Mouse (Mus musculus): ENCODE measurements around the gene Mfap3. TPM values are rescaled to one million over a fixed set of nuclear protein-coding genes. Genes with fewer than 3 reads are reported as not detected.

Mfap3 gene
- 10 to 100 TPM; 13.3 to 13.7 TPM for total RNA-seq (2021)

- peak; percentile 78 for DNase-seq (ENCODE audit: low spot score)
- intact Hi-C loops (cut with DNase I), result no loop called here
Measured at GRCm38 (mm10) chr11:57518091-57518750, at the start of gene Mfap3, which contains the start of gene Fam114a2. Gene Mfap3 (plus strand): TSS chr11:57518664. Gene Fam114a2 (minus strand): TSS chr11:57518617.

- intact Hi-C loops (cut with DNase I), result loop anchor here (10.0 kb wide), 1 partner anchor 154 kb away; no protein-coding TSS in a partner anchor
- DNase-seq (ENCODE audit: low spot score), result no peak
Measured at GRCm38 (mm10) chr11:57468706-57469105, 49.8 kb upstream of the Mfap3 start.

GRCm38 (mm10) chr11:57470056-57470455 lies 48.4 kb upstream of the Mfap3 start:
- DNase-seq (ENCODE audit: low spot score), result no peak
- intact Hi-C loops (cut with DNase I), result no loop called here

- intact Hi-C loops (cut with DNase I), result no loop called here
- no peak for DNase-seq (ENCODE audit: low spot score)
Measured at GRCm38 (mm10) chr11:57470979-57471378, 47.5 kb upstream of the Mfap3 start.

GRCm38 (mm10) chr11:57474296-57474941 lies 44.0 kb upstream of the Mfap3 start:
- intact Hi-C loops (cut with DNase I), result no loop called here
- DNase-seq (ENCODE audit: low spot score), result no peak

- intact Hi-C loops (cut with DNase I), result loop anchor here (1.0 to 5.0 kb wide), 2 partner anchors 72 to 459 kb away; no protein-coding TSS in a partner anchor
- no peak for DNase-seq (ENCODE audit: low spot score)
Measured at GRCm38 (mm10) chr11:57475119-57475518, 43.3 kb upstream of the Mfap3 start.

GRCm38 (mm10) chr11:57478077-57478476 lies 40.4 kb upstream of the Mfap3 start:
- no peak for DNase-seq (ENCODE audit: low spot score)
- intact Hi-C loops (cut with DNase I), result loop anchor here (5.0 kb wide), 1 partner anchor 69 kb away; no protein-coding TSS in a partner anchor

- intact Hi-C loops (cut with DNase I), result no loop called here
- DNase-seq (ENCODE audit: low spot score), result no peak
Measured at GRCm38 (mm10) chr11:57488436-57488835, 30.0 kb upstream of the Mfap3 start.

GRCm38 (mm10) chr11:57496462-57497039 lies 21.9 kb upstream of the Mfap3 start:
- intact Hi-C loops (cut with DNase I), result no loop called here
- no peak for DNase-seq (ENCODE audit: low spot score)

- intact Hi-C loops (cut with DNase I), result no loop called here
Measured at GRCm38 (mm10) chr11:57497701-57498100, 20.8 kb upstream of the Mfap3 start.

GRCm38 (mm10) chr11:57498215-57498614 lies 20.2 kb upstream of the Mfap3 start:
- no peak for DNase-seq (ENCODE audit: low spot score)
- intact Hi-C loops (cut with DNase I), result no loop called here

More at GRCm38 (mm10) chr11:57497701-57498100, 20.8 kb upstream of the Mfap3 start:
- DNase-seq (ENCODE audit: low spot score), result no peak

GRCm38 (mm10) chr11:57503155-57503554 lies 15.3 kb upstream of the Mfap3 start:
- no peak for DNase-seq (ENCODE audit: low spot score)
- intact Hi-C loops (cut with DNase I), result no loop called here

GRCm38 (mm10) chr11:57506899-57507298 lies 11.6 kb upstream of the Mfap3 start:
- intact Hi-C loops (cut with DNase I), result no loop called here
- DNase-seq (ENCODE audit: low spot score), result no peak

GRCm38 (mm10) chr11:57515218-57515617 lies 3.2 kb upstream of the Mfap3 start:
- DNase-seq (ENCODE audit: low spot score), result no peak
- intact Hi-C loops (cut with DNase I), result no loop called here

- no peak for DNase-seq (ENCODE audit: low spot score)
- intact Hi-C loops (cut with DNase I), result no loop called here
Measured at GRCm38 (mm10) chr11:57516946-57517441, 1.5 kb upstream of the Mfap3 start.

- intact Hi-C loops (cut with DNase I), result no loop called here
- no peak for DNase-seq (ENCODE audit: low spot score)
Measured at GRCm38 (mm10) chr11:57518751-57519148, 286 bp downstream of the Mfap3 start.

- intact Hi-C loops (cut with DNase I), result no loop called here
Measured at GRCm38 (mm10) chr11:57519304-57519703, 840 bp downstream of the Mfap3 start.

GRCm38 (mm10) chr11:57521206-57521605 lies 2.7 kb downstream of the Mfap3 start:
- no peak for DNase-seq (ENCODE audit: low spot score)
- intact Hi-C loops (cut with DNase I), result no loop called here

More at GRCm38 (mm10) chr11:57519304-57519703, 840 bp downstream of the Mfap3 start:
- no peak for DNase-seq (ENCODE audit: low spot score)

GRCm38 (mm10) chr11:57522046-57522445 lies 3.6 kb downstream of the Mfap3 start:
- intact Hi-C loops (cut with DNase I), result no loop called here
- no peak for DNase-seq (ENCODE audit: low spot score)

- intact Hi-C loops (cut with DNase I), result no loop called here
- DNase-seq (ENCODE audit: low spot score), result no peak
Measured at GRCm38 (mm10) chr11:57523418-57523817, 5.0 kb downstream of the Mfap3 start.

GRCm38 (mm10) chr11:57524597-57524996 lies 6.1 kb downstream of the Mfap3 start:
- no peak for DNase-seq (ENCODE audit: low spot score)
- intact Hi-C loops (cut with DNase I), result no loop called here

Measured in heart, postnatal 25 days (tissue).